Mouse (Mus musculus) testis, postnatal 10 days (tissue): Measurements from ENCODE around the gene Lamtor1.
A peak's percentile ranks its signal among the peaks of the same experiment; 100 is the strongest.
"Not testable (repeated sequence)": the region's sequence is repeated elsewhere in the genome, so short reads cannot be mapped to it uniquely, and the experiment has no call there.

Experiments used
- DNase-seq: peaks from one replicate; pipeline ENCODE4 v3.0.0; 2021; ENCODE audit warnings: low spot score

The Lamtor1 gene

GRCm38 (mm10) chr7:101900331-101901097, 5.2 kb upstream of the Lamtor1 start:
- DNase-seq, result no peak

DNA sequence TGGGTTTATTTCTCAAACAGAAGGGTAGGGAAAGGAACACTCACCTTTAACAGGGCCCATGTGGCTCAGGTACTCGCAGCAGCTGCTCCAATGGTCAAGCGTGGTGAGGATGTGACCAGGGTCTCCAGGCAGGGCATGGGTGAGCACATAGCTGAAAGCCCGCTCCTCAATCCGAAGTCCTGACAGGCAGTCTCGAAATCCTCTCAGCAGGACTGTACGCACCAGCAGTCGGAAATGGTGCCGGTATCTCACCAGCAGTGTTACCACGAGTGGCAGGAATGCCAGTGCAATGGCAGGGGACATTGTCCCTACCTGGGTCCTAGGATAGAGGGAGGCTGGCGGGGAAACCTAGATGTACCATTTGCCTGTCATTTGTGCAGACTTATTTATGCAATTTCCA, 3.7 kb upstream of the Lamtor1 start:
- DNase-seq, result no peak

- no peak for DNase-seq
Observed at GRCm38 (mm10) chr7:101902846-101903245, 2.9 kb upstream of the Lamtor1 start.

DNA sequence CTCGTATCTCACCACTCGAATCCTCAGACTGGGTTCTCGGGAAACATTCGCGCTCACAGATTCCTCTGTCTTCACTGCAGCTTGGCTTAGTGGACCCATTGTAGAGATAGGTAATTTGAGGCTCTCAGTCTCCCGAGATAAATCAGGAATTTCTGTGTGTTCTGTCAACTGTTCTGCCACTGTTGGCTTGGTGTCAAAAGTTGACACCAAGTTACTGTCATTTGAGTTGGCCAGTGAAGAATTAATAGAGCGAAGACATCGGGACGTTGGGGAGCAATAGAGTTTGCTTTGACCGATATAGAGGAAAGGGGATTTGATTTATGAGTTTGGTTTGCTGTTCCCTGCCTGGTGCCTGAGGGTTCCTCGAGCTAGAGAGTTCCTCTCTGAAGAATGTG, 580 bp downstream of the Lamtor1 start, which contains the start of gene Tomt:
TSS of gene Tomt (minus strand) at position 73 of the 395 bp plus-strand sequence.
- no peak for DNase-seq

- DNase-seq, result no peak
Observed at GRCm38 (mm10) chr7:101906696-101907095, 992 bp downstream of the Lamtor1 start.

DNA sequence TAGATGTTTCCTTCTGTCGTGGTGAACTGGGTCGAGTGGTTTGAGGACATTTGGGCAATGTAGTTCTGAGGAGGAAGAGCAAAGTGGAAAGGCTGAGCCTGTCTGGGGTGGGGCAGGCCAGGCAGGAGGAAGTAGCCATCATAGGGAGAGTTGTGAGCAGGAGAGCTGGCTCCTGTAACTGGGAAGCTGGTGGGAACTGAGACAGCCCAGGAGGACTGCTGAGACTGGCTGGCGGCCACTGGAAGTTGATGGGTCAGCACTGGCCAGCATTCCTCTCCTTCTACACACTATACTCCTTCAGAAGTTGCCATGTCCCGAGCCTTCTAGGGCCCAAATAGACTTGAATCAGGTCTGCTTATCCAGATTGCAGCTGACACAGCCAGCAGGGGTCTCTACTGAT, 2.7 kb downstream of the Lamtor1 start:
- DNase-seq, result no peak

DNA sequence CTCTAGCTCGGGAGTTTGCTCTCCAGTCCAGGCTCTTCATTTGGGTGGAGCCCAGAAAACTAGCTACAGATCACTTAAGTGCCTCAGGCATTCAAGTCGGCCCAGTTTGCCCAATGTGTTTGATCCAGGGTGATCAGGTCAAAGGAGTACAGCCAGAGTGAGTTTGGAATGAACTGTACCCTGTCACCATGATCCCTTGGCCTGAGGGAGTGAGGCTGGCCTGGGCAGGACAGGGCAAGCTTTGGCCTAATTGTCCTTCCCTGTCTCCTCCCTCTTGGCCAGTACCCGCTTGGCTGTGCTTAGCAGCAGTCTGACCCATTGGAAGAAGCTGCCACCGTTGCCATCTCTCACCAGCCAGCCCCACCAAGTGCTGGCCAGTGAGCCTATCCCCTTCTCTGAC, 4.4 kb downstream of the Lamtor1 start:
- DNase-seq, result no peak

DNA sequence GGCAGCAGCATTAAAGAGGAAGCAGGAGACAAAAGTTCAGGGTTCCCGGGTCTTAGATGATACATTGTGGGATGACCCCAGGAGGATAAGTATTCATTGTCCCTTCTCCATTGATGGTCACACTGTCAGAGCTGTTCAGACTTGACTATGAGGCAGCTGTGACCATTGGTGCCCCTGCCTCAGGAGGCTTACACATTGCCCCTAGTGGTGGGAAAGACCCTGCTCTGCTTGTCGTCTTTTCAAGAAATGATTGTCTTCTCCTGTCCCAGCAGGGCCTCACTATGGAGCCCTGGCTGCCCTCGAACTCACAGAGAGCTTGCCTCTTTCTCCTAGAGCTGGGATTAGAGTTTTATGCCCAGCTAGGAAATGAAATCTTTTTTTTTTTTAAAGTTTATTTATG, 6.3 kb downstream of the Lamtor1 start:
- no peak for DNase-seq

DNA sequence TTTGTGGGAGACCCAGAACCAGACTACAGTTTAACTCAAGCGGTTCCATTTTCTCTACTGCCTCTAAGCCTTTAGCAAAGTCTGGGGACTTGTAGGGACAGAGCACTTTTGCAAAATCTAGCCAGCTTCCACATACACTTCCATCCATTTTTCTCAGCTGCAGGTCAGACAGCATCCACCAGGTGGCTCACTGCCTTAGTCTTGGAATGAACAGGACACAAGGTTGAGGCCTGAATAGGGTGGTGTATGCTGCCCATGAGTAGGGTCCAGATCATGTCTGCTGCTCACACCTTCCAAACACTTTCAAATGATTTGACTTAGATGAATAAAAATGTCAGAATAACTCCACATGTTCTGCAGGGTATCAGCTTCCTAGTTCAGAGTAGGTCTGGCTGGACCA, 12.4 kb downstream of the Lamtor1 start:
- DNase-seq, result peak; percentile 81

DNA sequence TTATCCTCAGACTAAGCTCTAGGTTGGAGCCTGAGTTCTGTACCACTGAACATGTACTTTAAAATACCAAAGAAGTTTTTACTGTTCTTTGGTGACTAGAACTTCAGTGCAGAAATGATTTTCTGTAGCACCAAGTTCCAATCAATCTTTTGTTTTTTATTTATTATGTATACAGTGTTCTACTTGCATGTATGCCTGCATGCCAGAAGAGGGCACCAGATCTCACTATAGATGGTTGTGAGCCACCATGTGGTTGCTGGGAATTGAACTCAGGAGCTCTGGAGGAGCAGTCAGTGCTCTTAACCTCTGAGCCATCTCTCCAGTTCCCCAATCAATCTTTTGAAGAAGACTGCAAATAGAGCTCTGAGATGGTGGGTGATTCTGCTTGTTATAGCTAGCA, 20.2 kb downstream of the Lamtor1 start:
- DNase-seq, result not testable (repeated sequence)

GRCm38 (mm10) chr7:101928093-101928492, 22.4 kb downstream of the Lamtor1 start:
- no peak for DNase-seq

DNA sequence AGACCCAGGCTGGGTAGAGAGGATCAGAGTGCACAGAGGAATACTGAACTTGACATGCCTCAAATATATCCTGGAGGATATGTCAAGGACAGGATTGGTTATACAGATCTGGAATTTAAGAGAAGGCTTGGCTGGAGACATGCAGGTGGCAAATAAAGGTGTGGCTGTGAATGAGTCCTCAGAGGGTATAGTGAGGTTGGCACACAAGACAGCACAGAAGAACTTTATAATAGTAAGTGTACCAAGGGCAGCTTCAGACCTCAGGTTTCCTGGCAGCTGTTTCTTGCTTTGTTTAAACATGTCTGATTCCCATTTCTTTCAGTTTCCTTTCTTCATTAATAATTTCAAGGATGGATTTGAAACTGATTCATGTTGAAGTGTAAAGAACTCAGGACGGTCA, 26.8 kb downstream of the Lamtor1 start:
- DNase-seq, result no peak

- no peak for DNase-seq
Observed at GRCm38 (mm10) chr7:101933300-101933699, 27.6 kb downstream of the Lamtor1 start.

DNA sequence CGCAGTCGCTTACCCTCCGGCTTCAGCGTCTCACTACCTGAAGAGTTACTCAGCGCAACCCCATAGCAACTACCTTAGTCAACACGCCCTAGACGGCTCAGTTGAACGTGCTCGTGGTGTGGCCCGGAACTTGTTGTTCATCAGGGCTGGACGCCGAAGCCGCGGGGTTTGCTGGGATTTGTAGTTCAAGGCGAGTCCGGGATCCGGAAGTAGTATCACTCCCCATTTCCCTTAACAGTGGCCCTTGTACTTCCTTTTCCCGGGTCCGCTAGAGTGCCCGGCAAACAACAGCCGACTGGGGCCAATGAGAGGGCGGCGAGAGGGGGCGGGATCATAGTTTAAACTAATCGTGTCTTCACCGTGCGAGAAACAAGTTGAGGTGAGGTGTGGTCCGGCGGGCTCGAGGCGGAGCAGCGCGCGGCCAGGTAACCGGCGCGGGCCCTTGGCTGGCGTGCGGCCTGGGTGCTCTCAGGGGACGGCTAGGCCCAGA, 28.1 kb downstream of the Lamtor1 start, which contains the start of the genes Lrrc51 and Numa1:
TSS of gene Lrrc51 (minus strand) at position 145 of the 490 bp plus-strand sequence.
TSS of gene Numa1 (plus strand) at position 361 of the 490 bp plus-strand sequence.
- peak; percentile 94 for DNase-seq

DNA sequence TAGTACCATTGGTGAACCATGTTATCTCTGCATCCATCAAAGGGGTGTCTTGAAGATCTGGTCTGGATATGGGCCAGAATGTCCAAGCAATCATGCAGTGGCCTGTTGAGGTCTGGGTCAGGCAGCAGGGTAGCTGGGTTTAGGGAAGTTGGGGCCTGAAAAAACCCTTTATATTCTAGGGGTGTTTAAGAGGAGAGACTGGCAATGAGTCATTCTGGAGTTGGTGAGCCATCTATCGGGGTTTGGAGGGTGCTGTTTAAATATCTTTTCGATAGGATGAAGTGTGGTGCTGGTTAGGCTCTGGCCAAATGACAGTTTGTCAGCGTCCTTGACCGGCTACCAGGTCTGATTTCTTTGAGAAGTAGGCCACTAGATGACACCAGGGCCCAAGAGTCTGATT, 30.3 kb downstream of the Lamtor1 start:
- DNase-seq, result no peak

DNA sequence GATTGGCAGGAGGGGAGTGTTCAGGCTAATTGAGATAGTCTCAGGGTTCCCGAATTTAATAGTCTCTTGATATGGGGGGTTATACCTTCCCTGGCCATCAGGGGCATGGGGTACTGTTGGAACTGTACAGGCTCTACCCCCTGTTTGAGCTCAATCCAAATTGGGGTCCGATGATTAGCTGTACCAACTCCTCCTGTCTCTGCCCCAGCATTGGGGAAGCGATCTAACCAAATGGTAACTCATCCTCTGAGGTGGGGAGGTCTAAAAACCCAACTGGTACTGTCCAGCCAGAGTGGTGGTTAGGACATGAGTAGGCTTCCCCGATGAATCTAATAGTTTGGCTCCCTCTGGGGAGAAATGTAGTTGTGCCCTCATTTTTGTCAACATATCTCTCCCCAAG, 31.3 kb downstream of the Lamtor1 start:
- DNase-seq, result no peak

DNA sequence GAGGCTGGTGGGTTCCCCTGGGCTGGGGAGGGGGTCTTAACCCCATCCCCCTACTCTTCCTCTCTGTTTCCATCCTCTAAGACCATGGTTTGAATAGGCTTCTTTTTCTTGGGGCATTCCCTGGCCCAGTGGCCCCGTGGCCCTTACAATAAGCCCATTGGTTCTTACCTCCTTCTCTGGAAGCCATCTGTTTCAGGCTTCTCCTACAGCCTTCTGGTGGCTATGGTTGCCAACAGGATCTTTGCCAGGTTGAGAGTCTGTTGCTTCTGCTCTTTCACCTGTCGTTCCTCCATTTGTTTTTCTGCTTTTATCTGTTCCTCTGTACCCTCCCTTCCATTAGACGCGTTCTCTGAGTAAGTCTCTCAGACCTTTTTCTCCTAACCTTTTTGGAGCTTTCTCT, 31.9 kb downstream of the Lamtor1 start:
- DNase-seq, result no peak

- DNase-seq, result no peak
Observed at GRCm38 (mm10) chr7:101938348-101938747, 32.6 kb downstream of the Lamtor1 start.

GRCm38 (mm10) chr7:101939758-101940157, 34.1 kb downstream of the Lamtor1 start:
- DNase-seq, result no peak

DNA sequence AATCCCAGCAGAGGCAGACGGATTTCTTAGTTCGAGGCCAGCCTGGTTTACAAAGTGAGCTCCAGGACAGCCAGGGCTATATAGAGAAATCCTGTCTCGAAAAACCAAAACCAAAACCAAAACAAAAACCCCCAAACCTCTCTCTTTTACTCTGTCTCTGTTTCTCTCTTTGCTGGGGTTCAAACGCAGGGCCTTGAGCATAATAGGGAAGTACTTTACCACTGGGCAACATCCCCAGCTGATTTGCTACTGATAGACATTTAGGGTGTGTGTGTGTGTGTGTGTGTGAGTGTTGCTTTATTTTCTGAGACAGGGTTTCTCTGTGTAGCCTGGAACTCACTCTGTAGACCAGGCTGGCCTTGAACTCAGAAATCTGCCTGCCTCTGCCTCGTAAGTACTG, 43.3 kb downstream of the Lamtor1 start:
- DNase-seq, result not testable (repeated sequence)

DNA sequence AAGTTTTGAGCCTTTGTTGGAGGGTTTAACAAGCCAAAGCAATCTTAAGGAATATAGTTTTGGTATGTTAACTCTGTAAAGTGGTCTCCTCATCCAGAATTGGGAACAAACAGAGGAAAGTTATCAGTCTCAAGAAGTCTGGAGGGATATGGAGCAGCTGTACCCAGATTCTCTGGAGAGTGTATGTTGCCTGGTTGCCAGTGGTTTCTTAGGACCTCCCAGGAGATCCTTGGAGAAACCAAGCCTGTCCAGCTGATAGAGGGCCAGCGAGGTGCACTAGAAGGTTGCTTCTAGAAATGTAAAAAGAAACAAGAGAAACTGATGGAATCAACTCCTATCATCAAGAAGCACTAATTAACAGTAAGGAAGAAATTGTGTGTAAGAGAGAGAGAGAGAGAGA, 45.9 kb downstream of the Lamtor1 start:
- no peak for DNase-seq

DNA sequence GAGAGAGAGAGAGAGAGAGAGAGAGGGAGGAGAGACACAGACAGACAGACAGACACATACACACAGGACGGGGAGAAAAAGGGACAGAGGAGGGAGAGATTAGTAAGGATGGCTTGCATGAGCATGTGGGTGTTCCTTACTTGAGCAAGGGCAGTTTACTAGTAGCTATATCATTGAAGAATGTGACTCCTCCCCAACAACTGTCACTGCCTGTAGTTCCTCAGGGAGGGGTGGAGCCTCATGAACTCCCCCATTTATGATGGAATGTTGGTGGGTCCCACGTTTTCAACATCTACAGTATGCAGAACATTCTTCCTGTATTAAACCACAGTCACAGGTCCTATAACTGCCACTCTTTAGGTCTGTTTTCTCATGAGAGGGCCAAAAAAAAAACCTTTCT, 46.4 kb downstream of the Lamtor1 start:
- no peak for DNase-seq

DNA sequence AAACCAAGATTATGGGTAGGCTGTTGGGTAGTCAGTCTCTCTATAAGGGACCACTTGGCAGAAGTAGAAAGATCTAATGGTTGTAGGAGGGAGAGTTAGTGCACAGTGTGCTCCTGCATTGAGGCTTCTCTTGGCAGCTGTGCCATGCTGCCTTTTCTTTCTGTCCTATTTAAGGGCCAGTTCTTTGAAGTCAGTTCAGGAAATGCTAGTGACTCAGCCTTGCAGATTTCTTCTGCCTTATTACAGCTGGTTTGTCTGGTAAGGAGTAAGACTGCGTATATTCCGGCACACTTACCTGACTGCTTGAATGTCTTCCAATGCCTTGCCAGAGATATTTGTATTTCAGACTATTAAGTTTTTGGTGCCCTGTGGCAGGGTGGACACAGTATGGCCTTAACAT, 48.5 kb downstream of the Lamtor1 start:
- no peak for DNase-seq

DNA sequence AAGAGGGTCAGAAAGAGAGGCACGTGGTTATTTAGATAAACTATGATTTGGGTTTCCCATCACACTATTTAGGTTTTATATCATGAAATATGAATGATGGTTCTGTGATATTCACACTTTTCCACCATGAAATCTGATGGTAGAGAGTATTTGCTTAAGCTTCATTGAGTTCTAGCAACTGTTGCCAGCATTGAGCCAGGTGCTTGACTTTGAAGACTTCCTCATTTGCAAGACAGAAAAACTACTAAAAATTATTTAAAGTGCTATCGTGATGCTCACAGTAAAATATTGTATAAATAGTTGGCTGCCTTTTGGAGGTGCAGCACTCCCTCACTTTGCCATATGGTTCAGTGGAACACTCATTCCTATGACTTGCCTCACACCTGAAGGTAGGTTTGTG, 49.6 kb downstream of the Lamtor1 start:
- no peak for DNase-seq
